Mouse (Mus musculus): ENCODE results near the gene Ift88. TPM values are rescaled to one million over a fixed set of nuclear protein-coding genes. Genes with fewer than 3 reads are reported as not detected.
A peak's percentile ranks its signal among the peaks of the same experiment; 100 is the strongest.

Gene Ift88
- 10.1 and 11.5 TPM in 2 replicates for polyA plus RNA-seq (2012; rRNA removed)

- DNase-seq (ENCODE audit: low spot score), result peak; percentile 91
These were observed at the start of gene Ift88 for GRCm38 (mm10) chr14:57423432-57424211. Gene Ift88 (plus strand): TSS chr14:57424062.

GRCm38 (mm10) chr14:57375205-57375604, 48.7 kb upstream of the Ift88 start:
- no peak for DNase-seq (ENCODE audit: low spot score)

GRCm38 (mm10) chr14:57376016-57376415, 47.8 kb upstream of the Ift88 start:
- no peak for DNase-seq (ENCODE audit: low spot score)

- no peak for DNase-seq (ENCODE audit: low spot score)
These were observed 46.9 kb upstream of the Ift88 start for GRCm38 (mm10) chr14:57376956-57377355.

- no peak for DNase-seq (ENCODE audit: low spot score)
These were observed 46.3 kb upstream of the Ift88 start for GRCm38 (mm10) chr14:57377531-57377930.

GRCm38 (mm10) chr14:57385667-57386066, 38.2 kb upstream of the Ift88 start:
- no peak for DNase-seq (ENCODE audit: low spot score)

GRCm38 (mm10) chr14:57386758-57387561, 36.9 kb upstream of the Ift88 start:
- no peak for DNase-seq (ENCODE audit: low spot score)

- DNase-seq (ENCODE audit: low spot score), result no peak
These were observed 32.2 kb upstream of the Ift88 start for GRCm38 (mm10) chr14:57391621-57392020.

GRCm38 (mm10) chr14:57392278-57392677, 31.6 kb upstream of the Ift88 start:
- DNase-seq (ENCODE audit: low spot score), result no peak

GRCm38 (mm10) chr14:57395470-57395869, 28.4 kb upstream of the Ift88 start:
- no peak for DNase-seq (ENCODE audit: low spot score)

- no peak for DNase-seq (ENCODE audit: low spot score)
These were observed 26.6 kb upstream of the Ift88 start for GRCm38 (mm10) chr14:57397221-57397620.

- DNase-seq (ENCODE audit: low spot score), result peak; percentile 92
These were observed 25.7 kb upstream of the Ift88 start, which contains the start of gene Cryl1 for GRCm38 (mm10) chr14:57398065-57398757. Gene Cryl1 (minus strand): TSS chr14:57398529.

- DNase-seq (ENCODE audit: low spot score), result no peak
These were observed 24.9 kb upstream of the Ift88 start for GRCm38 (mm10) chr14:57398813-57399427.

GRCm38 (mm10) chr14:57402815-57403214, 21.0 kb upstream of the Ift88 start:
- no peak for DNase-seq (ENCODE audit: low spot score)

GRCm38 (mm10) chr14:57407039-57407987, 16.5 kb upstream of the Ift88 start:
- no peak for DNase-seq (ENCODE audit: low spot score)

GRCm38 (mm10) chr14:57408100-57408499, 15.8 kb upstream of the Ift88 start:
- DNase-seq (ENCODE audit: low spot score), result no peak

GRCm38 (mm10) chr14:57409106-57409505, 14.8 kb upstream of the Ift88 start:
- DNase-seq (ENCODE audit: low spot score), result no peak

GRCm38 (mm10) chr14:57412166-57412565, 11.7 kb upstream of the Ift88 start:
- DNase-seq (ENCODE audit: low spot score), result no peak

GRCm38 (mm10) chr14:57417187-57417586, 6.7 kb upstream of the Ift88 start:
- no peak for DNase-seq (ENCODE audit: low spot score)

- no peak for DNase-seq (ENCODE audit: low spot score)
These were observed 325 bp downstream of the Ift88 start for GRCm38 (mm10) chr14:57424212-57424561.

GRCm38 (mm10) chr14:57430451-57430850, 6.6 kb downstream of the Ift88 start:
- no peak for DNase-seq (ENCODE audit: low spot score)

Data from urinary bladder, adult 2 months (tissue).